Mouse (Mus musculus): ENCODE results near the gene Ntsr1. TPM values are rescaled to one million over a fixed set of nuclear protein-coding genes. Genes with fewer than 3 reads are reported as not detected.

The Ntsr1 gene
- 0.74 and 0.80 TPM in 2 replicates for polyA plus RNA-seq (2015; fragmentation: Nextera tagmentation; extraction: Ambion mirVana)

DNA sequence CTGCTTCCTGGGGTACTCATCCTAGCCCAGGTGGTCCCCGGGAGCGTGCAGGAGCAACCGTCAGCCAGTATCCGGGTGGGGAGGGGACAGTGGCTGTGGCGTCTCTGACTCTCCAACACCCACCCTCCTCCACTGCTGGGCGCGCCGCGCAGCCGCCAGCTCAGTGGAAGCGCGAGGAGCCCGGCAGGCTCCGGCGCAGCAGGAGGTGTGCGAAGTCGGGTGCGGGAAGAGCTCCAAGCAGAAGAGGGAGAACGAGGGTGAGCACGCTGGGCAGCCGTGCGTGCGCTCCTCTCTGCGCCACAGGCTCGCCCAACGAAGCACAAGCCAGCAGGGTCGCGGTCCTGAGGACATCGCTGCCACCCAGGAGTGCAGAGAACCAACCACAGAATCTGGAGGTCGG lies at the start of gene Ntsr1:
TSS of gene Ntsr1 (plus strand) at position 236 of the 400 bp plus-strand sequence.

DNA sequence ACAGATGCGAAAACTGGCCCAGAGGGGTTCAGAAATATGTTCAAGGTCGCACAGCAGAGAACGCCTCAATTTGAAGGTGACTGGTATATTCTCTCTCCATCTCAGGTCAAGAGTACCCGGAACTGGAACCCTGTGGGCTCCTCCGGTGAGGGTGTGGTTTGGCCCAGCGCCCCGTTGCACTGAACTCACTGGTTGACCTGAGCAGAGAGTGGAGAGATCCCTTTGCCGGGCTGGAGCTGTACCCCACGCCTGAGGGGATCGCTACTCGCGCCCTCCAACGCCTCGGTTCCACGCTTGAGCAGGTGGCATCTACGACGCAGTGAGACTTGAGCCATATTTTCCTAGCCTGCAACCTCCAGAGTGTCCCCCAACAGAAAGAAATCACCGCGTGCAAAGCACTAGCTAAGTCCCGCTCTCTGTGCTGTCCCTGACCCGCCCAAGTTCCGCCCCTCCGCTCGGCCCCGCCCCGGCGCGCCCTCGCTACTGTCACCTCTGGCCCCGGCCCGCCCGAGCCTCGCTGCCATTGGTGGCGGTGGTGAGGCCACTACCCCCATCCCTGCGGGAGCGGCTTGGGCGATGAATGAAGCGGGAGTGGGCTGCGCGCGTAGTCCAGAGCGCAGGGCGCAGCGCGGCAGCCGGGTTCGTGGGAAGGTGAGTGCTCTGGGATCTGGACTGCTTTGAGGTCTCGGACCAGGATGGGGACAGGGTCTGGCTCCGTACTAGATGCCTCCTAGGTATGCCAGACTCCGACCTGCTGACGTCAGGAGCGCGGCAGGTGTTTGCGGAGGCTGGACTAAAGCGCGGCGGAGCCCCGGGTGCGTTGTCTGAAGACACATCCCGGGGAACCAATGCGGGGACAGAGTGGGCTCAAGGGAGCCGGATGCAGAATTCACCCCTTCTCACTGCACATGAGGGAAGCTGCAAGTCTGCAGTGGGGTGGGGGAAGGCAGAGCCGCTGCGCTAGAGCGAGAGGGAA lies 43.8 kb upstream of the Ntsr1 start, which contains the start of gene Slco4a1:
TSS of gene Slco4a1 (plus strand) at position 523 of the 976 bp plus-strand sequence.

DNA sequence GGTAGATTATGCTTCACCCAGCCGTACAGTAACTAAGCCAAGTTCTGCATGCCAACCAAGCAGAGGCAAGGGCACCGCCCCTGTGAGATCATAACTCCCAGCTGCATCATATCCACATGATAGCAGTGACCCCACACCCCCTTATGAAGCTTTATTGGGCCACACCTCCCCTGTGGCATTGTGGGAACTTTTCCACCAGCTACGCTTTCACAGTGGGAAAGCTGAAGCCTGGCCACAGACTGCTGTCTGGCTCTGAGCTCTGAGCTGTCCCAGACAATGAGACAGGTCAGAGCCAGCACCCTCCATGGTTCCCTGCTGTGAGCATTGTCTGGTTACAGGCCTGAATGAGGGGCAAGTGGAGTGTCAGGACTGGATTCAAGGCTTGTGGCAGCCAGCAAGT lies 81.2 kb downstream of the Ntsr1 start, which contains the start of gene Mrgbp:
TSS of gene Mrgbp (plus strand) at position 303 of the 400 bp plus-strand sequence.

DNA sequence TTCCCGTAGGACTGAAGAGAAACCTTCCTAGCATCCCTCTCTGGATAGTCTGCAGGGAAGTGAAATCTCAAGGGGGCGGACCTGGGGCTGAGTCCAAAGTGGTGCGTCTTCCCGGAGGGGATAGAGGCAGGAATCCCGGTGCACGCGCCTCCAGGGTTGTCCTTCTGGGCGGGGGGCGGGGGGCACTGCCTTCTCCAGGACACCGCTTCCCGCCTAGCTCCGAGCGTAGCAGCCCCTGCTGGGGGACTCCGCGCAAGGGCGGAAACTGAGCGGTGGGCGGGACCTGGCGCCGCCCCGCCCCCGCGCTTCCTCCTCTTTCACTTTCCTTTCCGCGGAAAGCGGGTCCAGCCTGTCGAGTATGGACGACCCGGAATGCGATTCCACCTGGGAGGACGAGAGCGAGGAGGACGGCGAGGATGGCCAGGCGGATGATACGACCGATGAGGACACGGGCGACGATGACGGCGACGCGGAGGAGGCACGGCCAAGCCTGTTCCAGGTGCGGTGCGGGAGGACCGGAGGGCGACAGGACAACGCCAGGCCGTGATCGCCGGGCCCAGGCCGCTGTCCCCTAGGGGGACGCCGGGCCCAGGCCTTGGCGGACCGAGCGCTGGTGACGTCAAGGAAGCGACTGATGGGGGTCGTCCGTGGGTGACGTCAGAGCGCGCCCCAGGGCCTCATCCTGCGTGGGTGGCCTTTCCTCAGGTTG lies 89.5 kb downstream of the Ntsr1 start, which contains the start of gene Ogfr:
TSS of gene Ogfr (plus strand) at position 123 of the 709 bp plus-strand sequence.

Other genes starting within 250 kb of the Ntsr1 start
- gene Rps21, start 242.6 kb upstream of the Ntsr1 start, polyA plus RNA-seq (2015; fragmentation: Nextera tagmentation; extraction: Ambion mirVana), result 807 and 1,071 TPM in 2 replicates
- gene Cables2, start 226.5 kb upstream of the Ntsr1 start, polyA plus RNA-seq (2015; fragmentation: Nextera tagmentation; extraction: Ambion mirVana), result 8.2 and 10.0 TPM in 2 replicates
- not detected in 2 replicates for gene Rbbp8nl, start 210.1 kb upstream of the Ntsr1 start, polyA plus RNA-seq (2015; fragmentation: Nextera tagmentation; extraction: Ambion mirVana)
- 0.06 and 0.40 TPM in 2 replicates for gene Gata5, start 165.3 kb upstream of the Ntsr1 start, polyA plus RNA-seq (2015; fragmentation: Nextera tagmentation; extraction: Ambion mirVana)
- 0.08 and 0.27 TPM in 2 replicates for gene Slco4a1, start 43.7 kb upstream of the Ntsr1 start, polyA plus RNA-seq (2015; fragmentation: Nextera tagmentation; extraction: Ambion mirVana)
- gene Mrgbp, start 81.3 kb downstream of the Ntsr1 start, polyA plus RNA-seq (2015; fragmentation: Nextera tagmentation; extraction: Ambion mirVana), result 15.9 and 21.0 TPM in 2 replicates
- gene Ogfr, start 89.3 kb downstream of the Ntsr1 start, polyA plus RNA-seq (2015; fragmentation: Nextera tagmentation; extraction: Ambion mirVana), result 43.6 and 49.8 TPM in 2 replicates
- 3.2 and 3.6 TPM in 2 replicates for gene Col9a3, start 97.8 kb downstream of the Ntsr1 start, polyA plus RNA-seq (2015; fragmentation: Nextera tagmentation; extraction: Ambion mirVana)
- 0.18 and 0.65 TPM in 2 replicates for gene Tcfl5, start 142.7 kb downstream of the Ntsr1 start, polyA plus RNA-seq (2015; fragmentation: Nextera tagmentation; extraction: Ambion mirVana)
- 7.9 and 11.9 TPM in 2 replicates for gene Dido1, start 210.0 kb downstream of the Ntsr1 start, polyA plus RNA-seq (2015; fragmentation: Nextera tagmentation; extraction: Ambion mirVana)
- gene Gid8, start 210.1 kb downstream of the Ntsr1 start, polyA plus RNA-seq (2015; fragmentation: Nextera tagmentation; extraction: Ambion mirVana), result 36.3 and 43.1 TPM in 2 replicates
- 1.3 and 2.0 TPM in 2 replicates for gene Slc17a9, start 225.3 kb downstream of the Ntsr1 start, polyA plus RNA-seq (2015; fragmentation: Nextera tagmentation; extraction: Ambion mirVana)

Data from adrenal gland, postnatal 0 days (tissue).